Mouse (Mus musculus) hindbrain, postnatal 0 days (tissue): Measurements from ENCODE around the gene Ikzf4. TPM values are rescaled to one million over a fixed set of nuclear protein-coding genes. Genes with fewer than 3 reads are reported as not detected.

ENCODE experiments used
- ATAC-seq: fragments of 200-750 bp; cut with Nextera tagmentation; 2 replicates; pipeline ENCODE4 v1.8.0; 2017; ENCODE audit warnings: mild to moderate bottlenecking, moderate TSS enrichment, moderate library complexity
- DNase-seq: peaks from one replicate; pipeline ENCODE4 v3.0.0-alpha.2; 2015; ENCODE audit warnings: low spot score
- H3K27ac ChIP-seq: fragments of 300-500 bp; sonication (generic); 2 replicates; pipeline ENCODE4 v1.5.1; 2014; ENCODE audit warnings: mild to moderate bottlenecking
- H3K27me3 ChIP-seq: fragments of 300-500 bp; sonication (generic); 2 replicates; pipeline ENCODE4 v1.6.1; 2014; ENCODE audit warnings: low read length, mixed read lengths; ENCODE audit not compliant: insufficient read depth
- H3K36me3 ChIP-seq: fragments of 300-500 bp; sonication (generic); 2 replicates; pipeline ENCODE4 v1.6.1; 2014; ENCODE audit warnings: low read length, mixed read lengths; ENCODE audit not compliant: insufficient read depth
- H3K4me1 ChIP-seq: fragments of 300-500 bp; sonication (generic); 2 replicates; pipeline ENCODE4 v1.6.1; 2014; ENCODE audit warnings: antibody characterized with exemption, low read length, mixed read lengths; ENCODE audit not compliant: insufficient read depth
- H3K4me2 ChIP-seq: fragments of 300-500 bp; sonication (generic); 2 replicates; pipeline ENCODE4 v1.6.1; 2014; ENCODE audit warnings: low read depth, mild to moderate bottlenecking, low read length, moderate library complexity, mixed read lengths
- H3K4me3 ChIP-seq: fragments of 300-500 bp; sonication (generic); 2 replicates; pipeline ENCODE4 v1.5.1; 2014; ENCODE audit warnings: low read length
- H3K9ac ChIP-seq: fragments of 300-500 bp; sonication (generic); replicated peaks from 2 replicates; pipeline ENCODE4 v1.6.1; 2014; ENCODE audit warnings: mild to moderate bottlenecking, low read length, moderate library complexity, mixed read lengths
- H3K9me3 ChIP-seq: fragments of 300-500 bp; sonication (generic); 2 replicates; pipeline ENCODE4 v1.6.1; 2016; ENCODE audit warnings: low read length, mixed read lengths
- CTCF ChIP-seq: IDR thresholded peaks from 2 replicates; pipeline ENCODE4 v1.5.1; 2016; ENCODE audit warnings: antibody characterized with exemption, control low read depth, low read depth
- WGBS: fragments of 180-500 bp; shearing (Covaris S2); extraction: QIAGEN DNeasy Blood & Tissue Kit; methylation state at CpG from one replicate; pipeline ENCODE4 v1.1.7; 2014; 5-methylcytosine and 5-hydroxymethylcytosine counted together
- microRNA-seq, 2 experiments: library from miRNA; unstranded; fragments of <30 nt; microRNA quantifications; one replicate each; pipeline ENCODE4; 2016
- polyA plus RNA-seq: library from polyadenylated mRNA; unstranded; fragments of >200 nt; fragmentation: Nextera tagmentation; extraction: Ambion mirVana; gene quantifications from 2 replicates; pipeline ENCODE4 v1.2.1, GENCODE M21; 2015
- total RNA-seq: library from RNA; depleted of rRNA; stranded (reverse); fragments of >200 nt; gene quantifications from 2 replicates; pipeline ENCODE4 v1.2.3, GENCODE M21; 2014; rRNA removed

Gene Ikzf4
- total and polyA plus RNA-seq, 2 experiments from 2014 or later, result 9.8 to 11.0 TPM

- Histone ChIP-seq H3K9me3 (no peaks in the 10 kb centered on the region), H3K4me1 (peaks cover 5% of the 10 kb centered on the region; the same call in 1 of the 2 replicates), H3K27me3 (peaks cover 26% of the 10 kb centered on the region), H3K4me2 (no peak overlapping the region), H3K4me3 (no peak overlapping the region), H3K9ac (no peak overlapping the region), H3K27ac (no peak overlapping the region), H3K36me3 (no peaks in the 10 kb centered on the region)
- DNase-seq, result no peak
- ATAC-seq, result no peak
- TF ChIP-seq CTCF, result no peak
- WGBS, result 49% methylated on average over 4 of the region's 4 CpGs
These were observed 58.7 kb downstream of the Ikzf4 start for GRCm38 (mm10) chr10:128587120-128587519.

- Histone ChIP-seq H3K27ac (no peak overlapping the region), H3K27me3 (peaks cover 26% of the 10 kb centered on the region), H3K4me2 (no peak overlapping the region), H3K4me1 (peaks cover 5% of the 10 kb centered on the region; the same call in 1 of the 2 replicates), H3K36me3 (no peaks in the 10 kb centered on the region), H3K4me3 (no peak overlapping the region), H3K9me3 (no peaks in the 10 kb centered on the region), H3K9ac (no peak overlapping the region)
- WGBS, result 10% methylated on average over 1 of the region's 1 CpGs
- DNase-seq, result no peak
- TF ChIP-seq CTCF, result no peak
- ATAC-seq, result no peak
These were observed 59.2 kb downstream of the Ikzf4 start for GRCm38 (mm10) chr10:128586546-128586945.

- WGBS, result 17% methylated on average over 4 of the region's 4 CpGs
- Histone ChIP-seq H3K4me1 (peaks cover 3% of the 10 kb centered on the region; the same call in 1 of the 2 replicates), H3K9me3 (no peaks in the 10 kb centered on the region), H3K4me3 (no peak overlapping the region), H3K9ac (no peak overlapping the region), H3K27ac (no peak overlapping the region), H3K36me3 (no peaks in the 10 kb centered on the region), H3K4me2 (no peak overlapping the region), H3K27me3 (peaks cover 22% of the 10 kb centered on the region)
- DNase-seq (no peak), ATAC-seq (no peak)
- no peak for TF ChIP-seq CTCF
These were observed 61.4 kb downstream of the Ikzf4 start for GRCm38 (mm10) chr10:128584386-128584785.

GRCm38 (mm10) chr10:128583644-128584043 lies 62.1 kb downstream of the Ikzf4 start:
- ATAC-seq (peak; percentile 40; the same call in 1 of the 2 replicates), DNase-seq (no peak)
- Histone ChIP-seq H3K36me3 (no peaks in the 10 kb centered on the region), H3K9ac (no peak overlapping the region), H3K4me1 (no peaks in the 10 kb centered on the region), H3K4me3 (no peak overlapping the region), H3K9me3 (no peaks in the 10 kb centered on the region), H3K27me3 (peaks cover 15% of the 10 kb centered on the region; the same call in 1 of the 2 replicates), H3K27ac (no peak overlapping the region), H3K4me2 (no peak overlapping the region)
- WGBS, result 20% methylated on average over 7 of the region's 7 CpGs
- TF ChIP-seq CTCF, result no peak

Small RNA genes lying within 50 kb of the gene (microRNA-seq; reads per million reads assigned to microRNA genes)
- gene Mir6917, result 0 reads per million in 2 experiments

Other genes with a start within 250 kb of the Ikzf4 start
- 0.58 and 2.3 TPM in 2 replicates for gene Slc39a5, start 244.8 kb downstream of the Ikzf4 start, total RNA-seq
- gene Slc39a5, start 244.8 kb downstream of the Ikzf4 start, polyA plus RNA-seq, result 0.55 and 0.66 TPM in 2 replicates
- gene Nabp2, start 234.5 kb downstream of the Ikzf4 start, total RNA-seq, result 73.9 and 98.9 TPM in 2 replicates
- 135 and 140 TPM in 2 replicates for gene Nabp2, start 234.5 kb downstream of the Ikzf4 start, polyA plus RNA-seq
- 98.1 and 105 TPM in 2 replicates for gene Rnf41, start 234.3 kb downstream of the Ikzf4 start, total RNA-seq
- gene Rnf41, start 234.3 kb downstream of the Ikzf4 start, polyA plus RNA-seq, result 75.8 and 76.3 TPM in 2 replicates
- 174 and 181 TPM in 2 replicates for gene Smarcc2, start 186.7 kb downstream of the Ikzf4 start, total RNA-seq
- 112 and 120 TPM in 2 replicates for gene Smarcc2, start 186.7 kb downstream of the Ikzf4 start, polyA plus RNA-seq
- gene Myl6, start 151.8 kb downstream of the Ikzf4 start, total RNA-seq, result 565 and 585 TPM in 2 replicates
- gene Myl6, start 151.8 kb downstream of the Ikzf4 start, polyA plus RNA-seq, result 1,081 and 1,089 TPM in 2 replicates
- gene Myl6b, start 147.3 kb downstream of the Ikzf4 start, total RNA-seq, result 27.1 and 34.6 TPM in 2 replicates
- gene Myl6b, start 147.3 kb downstream of the Ikzf4 start, polyA plus RNA-seq, result 4.2 and 4.9 TPM in 2 replicates
- 22.9 and 29.0 TPM in 2 replicates for gene Esyt1, start 120.1 kb downstream of the Ikzf4 start, total RNA-seq
- gene Esyt1, start 120.1 kb downstream of the Ikzf4 start, polyA plus RNA-seq, result 13.3 TPM in 2 replicates
- 19.3 and 19.4 TPM in 2 replicates for gene Zc3h10, start 98.2 kb downstream of the Ikzf4 start, total RNA-seq
- 12.5 and 13.8 TPM in 2 replicates for gene Zc3h10, start 98.2 kb downstream of the Ikzf4 start, polyA plus RNA-seq
- gene Rpl41, start 96.7 kb downstream of the Ikzf4 start, total RNA-seq, result 412 and 501 TPM in 2 replicates
- gene Rpl41, start 96.7 kb downstream of the Ikzf4 start, polyA plus RNA-seq, result 2,609 and 2,618 TPM in 2 replicates
- 48.0 and 61.2 TPM in 2 replicates for gene Pa2g4, start 80.0 kb downstream of the Ikzf4 start, total RNA-seq
- gene Pa2g4, start 80.0 kb downstream of the Ikzf4 start, polyA plus RNA-seq, result 114 and 117 TPM in 2 replicates
- 1.3 and 1.7 TPM in 2 replicates for gene Erbb3, start 56.3 kb downstream of the Ikzf4 start, total RNA-seq
- gene Erbb3, start 56.3 kb downstream of the Ikzf4 start, polyA plus RNA-seq, result 0.64 and 0.65 TPM in 2 replicates
- gene Rps26, start 19.2 kb downstream of the Ikzf4 start, total RNA-seq, result 1,199 and 1,407 TPM in 2 replicates
- 399 and 422 TPM in 2 replicates for gene Rps26, start 19.2 kb downstream of the Ikzf4 start, polyA plus RNA-seq
- gene Suox, start 28.1 kb upstream of the Ikzf4 start, total RNA-seq, result 15.3 and 15.5 TPM in 2 replicates
- gene Suox, start 28.1 kb upstream of the Ikzf4 start, polyA plus RNA-seq, result 10.3 and 10.9 TPM in 2 replicates
- gene Rab5b, start 50.3 kb upstream of the Ikzf4 start, total RNA-seq, result 108 and 127 TPM in 2 replicates
- 97.5 and 99.7 TPM in 2 replicates for gene Rab5b, start 50.3 kb upstream of the Ikzf4 start, polyA plus RNA-seq
- gene Pmel, start 58.2 kb upstream of the Ikzf4 start, total RNA-seq, result 0.63 and 1.0 TPM in 2 replicates
- 1.0 and 1.4 TPM in 2 replicates for gene Pmel, start 58.2 kb upstream of the Ikzf4 start, polyA plus RNA-seq
- gene Cdk2, start 59.0 kb upstream of the Ikzf4 start, total RNA-seq, result 17.5 and 21.2 TPM in 2 replicates
- gene Cdk2, start 59.0 kb upstream of the Ikzf4 start, polyA plus RNA-seq, result 16.6 and 17.7 TPM in 2 replicates
- gene Dgka, start 98.9 kb upstream of the Ikzf4 start, total RNA-seq, result 6.2 and 6.6 TPM in 2 replicates
- 6.2 and 6.7 TPM in 2 replicates for gene Dgka, start 98.9 kb upstream of the Ikzf4 start, polyA plus RNA-seq
- gene Pym1, start 101.9 kb upstream of the Ikzf4 start, total RNA-seq, result 45.6 and 47.4 TPM in 2 replicates
- 51.0 and 51.5 TPM in 2 replicates for gene Pym1, start 101.9 kb upstream of the Ikzf4 start, polyA plus RNA-seq
- gene Mmp19, start 144.9 kb upstream of the Ikzf4 start, total RNA-seq, result 0.52 and 2.8 TPM in 2 replicates
- gene Mmp19, start 144.9 kb upstream of the Ikzf4 start, polyA plus RNA-seq, result 0.59 and 0.61 TPM in 2 replicates
- 28.6 and 30.9 TPM in 2 replicates for gene Dnajc14, start 158.1 kb upstream of the Ikzf4 start, total RNA-seq
- 32.7 and 37.0 TPM in 2 replicates for gene Dnajc14, start 158.1 kb upstream of the Ikzf4 start, polyA plus RNA-seq
- 26.5 and 27.3 TPM in 2 replicates for gene Tmem198b, start 158.4 kb upstream of the Ikzf4 start, total RNA-seq
- 18.8 and 18.9 TPM in 2 replicates for gene Tmem198b, start 158.4 kb upstream of the Ikzf4 start, polyA plus RNA-seq
- gene Sarnp, start 171.3 kb upstream of the Ikzf4 start, total RNA-seq, result 19.4 and 24.3 TPM in 2 replicates
- 126 and 143 TPM in 2 replicates for gene Sarnp, start 171.3 kb upstream of the Ikzf4 start, polyA plus RNA-seq
- 12.0 and 23.1 TPM in 2 replicates for gene Ormdl2, start 175.7 kb upstream of the Ikzf4 start, total RNA-seq
- gene Ormdl2, start 175.7 kb upstream of the Ikzf4 start, polyA plus RNA-seq, result 23.8 and 24.8 TPM in 2 replicates
- gene Gdf11, start 245.7 kb upstream of the Ikzf4 start, total RNA-seq, result 15.9 and 18.8 TPM in 2 replicates
- 6.7 and 7.6 TPM in 2 replicates for gene Gdf11, start 245.7 kb upstream of the Ikzf4 start, polyA plus RNA-seq